Mouse (Mus musculus) bone marrow macrophage, adult 2 months (primary cell): Measurements from ENCODE around the gene Ly6f.

Experiments
- CTCF ChIP-seq: IDR thresholded peaks from 2 replicates; pipeline ENCODE4 v1.5.1; 2012; ENCODE audit warnings: low read depth, mild to moderate bottlenecking, low read length, moderate library complexity
- POLR2A ChIP-seq: IDR thresholded peaks from 2 replicates; pipeline ENCODE4 v1.6.1; 2012; ENCODE audit warnings: mild to moderate bottlenecking, low read depth, low read length, borderline replicate concordance

DNA sequence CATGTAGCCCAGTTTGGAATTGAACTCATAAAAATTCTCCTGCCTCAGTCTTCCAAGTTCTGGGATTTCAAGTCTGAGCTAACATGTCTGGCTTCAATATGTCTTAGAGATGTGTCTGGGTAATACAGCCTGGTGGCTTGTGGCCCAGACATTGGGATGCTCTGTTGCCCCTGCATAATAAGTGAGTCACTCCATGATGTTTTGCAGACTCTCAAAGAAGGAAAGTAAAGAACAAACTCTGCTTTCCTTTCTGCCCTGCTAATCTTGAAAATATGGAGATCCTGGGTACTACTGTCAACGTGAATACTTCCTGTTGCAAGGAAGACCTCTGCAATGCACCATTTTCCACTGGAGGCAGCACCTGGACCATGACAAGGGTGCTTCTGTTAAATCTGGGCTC lies 3.2 kb downstream of the Ly6f start:
- no peak for TF ChIP-seq CTCF
- TF ChIP-seq POLR2A = no peak
